Mouse (Mus musculus) heart, embryonic 11.5 days (tissue): ENCODE data around the gene Hyal1. TPM values are rescaled to one million over a fixed set of nuclear protein-coding genes. Genes with fewer than 3 reads are reported as not detected.

Source experiments
- ATAC-seq: fragments of 200-750 bp; cut with Nextera tagmentation; replicated peaks from 2 replicates; pipeline ENCODE4 v1.8.0; 2017; ENCODE audit warnings: moderate library complexity; ENCODE audit not compliant: insufficient number of reproducible peaks, low FRiP score, low TSS enrichment
- H3K27ac ChIP-seq: fragments of 300-500 bp; sonication (generic); 2 replicates; pipeline ENCODE4 v1.5.1; 2014; ENCODE audit warnings: mild to moderate bottlenecking, low read depth, low read length
- H3K27me3 ChIP-seq: fragments of 300-500 bp; sonication (generic); 2 replicates; pipeline ENCODE4 v1.6.1; 2014; ENCODE audit warnings: mild to moderate bottlenecking, low read length, mixed read lengths; ENCODE audit not compliant: control insufficient read depth, insufficient read depth
- H3K36me3 ChIP-seq: fragments of 300-500 bp; sonication (generic); 2 replicates; pipeline ENCODE4 v1.6.1; 2014; ENCODE audit warnings: mild to moderate bottlenecking, low read length, moderate library complexity, mixed read lengths; ENCODE audit not compliant: control insufficient read depth, insufficient read depth
- H3K4me1 ChIP-seq: fragments of 300-500 bp; sonication (generic); 2 replicates; pipeline ENCODE4 v1.6.1; 2014; ENCODE audit warnings: low read length; ENCODE audit not compliant: control insufficient read depth, insufficient read depth
- H3K4me2 ChIP-seq: fragments of 300-500 bp; sonication (generic); 2 replicates; pipeline ENCODE4 v1.6.1; 2014; ENCODE audit warnings: mild to moderate bottlenecking, moderate library complexity
- H3K4me3 ChIP-seq: fragments of 300-500 bp; sonication (generic); 2 replicates; pipeline ENCODE4 v1.5.1; 2014; ENCODE audit warnings: low read depth, low read length
- H3K9ac ChIP-seq: fragments of 300-500 bp; sonication (generic); 2 replicates; pipeline ENCODE4 v1.6.1; 2014; ENCODE audit warnings: mild to moderate bottlenecking, low read depth, low read length, moderate library complexity
- H3K9me3 ChIP-seq: fragments of 300-500 bp; sonication (generic); replicated peaks from 2 replicates; pipeline ENCODE4 v1.6.1; 2016; ENCODE audit warnings: low read length; ENCODE audit not compliant: control insufficient read depth
- WGBS: fragments of 180-500 bp; shearing (Covaris S2); extraction: QIAGEN DNeasy Blood & Tissue Kit; methylation state at CpG from one replicate; pipeline ENCODE4 v1.1.7; 2014; ENCODE audit not compliant: insufficient replicate concordance; 5-methylcytosine and 5-hydroxymethylcytosine counted together
- polyA plus RNA-seq: library from polyadenylated mRNA; unstranded; fragments of >200 nt; fragmentation: Nextera tagmentation; extraction: Ambion mirVana; gene quantifications from 2 replicates; pipeline ENCODE4 v1.2.1, GENCODE M21; 2014

Gene Hyal1
- polyA plus RNA-seq, 1 experiment from 2014 or later: 3.5 TPM

- Histone ChIP-seq H3K27me3 (no peaks in the 10 kb centered on the region), H3K4me2 (no peak overlapping the region), H3K27ac (no peak overlapping the region), H3K36me3 (peaks cover 20% of the 10 kb centered on the region), H3K4me1 (peaks cover 44% of the 10 kb centered on the region), H3K9ac (no peak overlapping the region), H3K9me3 (no peaks in the 10 kb centered on the region), H3K4me3 (no peak overlapping the region)
- ATAC-seq: no peak
Measured at GRCm38 (mm10) chr9:107620954-107621353, 44.2 kb downstream of the Hyal1 start.

- Histone ChIP-seq H3K4me1 (peaks cover 60% of the 10 kb centered on the region), H3K36me3 (peaks cover 13% of the 10 kb centered on the region), H3K9me3 (no peaks in the 10 kb centered on the region), H3K27me3 (no peaks in the 10 kb centered on the region), H3K4me2 (no peak overlapping the region), H3K27ac (peak overlapping the region; percentile 36), H3K9ac (0 out of 2 replicates have a peak overlapping the region, but pooled peaks have one; percentile 34), H3K4me3 (no peak overlapping the region)
- no peak for ATAC-seq
- WGBS: 63% methylated on average over 5 of the region's 5 CpGs
Measured at GRCm38 (mm10) chr9:107624539-107624938, 47.8 kb downstream of the Hyal1 start.

- Histone ChIP-seq H3K36me3 (peaks cover 13% of the 10 kb centered on the region), H3K4me3 (no peak overlapping the region), H3K9me3 (no peaks in the 10 kb centered on the region), H3K27me3 (no peaks in the 10 kb centered on the region), H3K4me2 (no peak overlapping the region), H3K4me1 (peaks cover 60% of the 10 kb centered on the region), H3K27ac (peak overlapping the region; percentile 36), H3K9ac (no peak overlapping the region)
- 86% methylated on average over 3 of the region's 3 CpGs for WGBS
- ATAC-seq: no peak
Measured at GRCm38 (mm10) chr9:107624951-107625350, 48.2 kb downstream of the Hyal1 start.

- H3K4me1 ChIP-seq: peaks cover 60% of the 10 kb centered on the region
- H3K27me3 ChIP-seq: no peaks in the 10 kb centered on the region
- peaks cover 13% of the 10 kb centered on the region for H3K36me3 ChIP-seq
- peak overlapping the region; percentile 34; the same call in 1 of the 2 replicates for H3K9ac ChIP-seq
- no peak overlapping the region for H3K4me3 ChIP-seq
- no peak for ATAC-seq
- WGBS: 90% methylated on average over 12 of the region's 12 CpGs
- no peak overlapping the region for H3K4me2 ChIP-seq
- H3K9me3 ChIP-seq: no peaks in the 10 kb centered on the region
- 0 out of 2 replicates have a peak overlapping the region, but pooled peaks have one; percentile 36 for H3K27ac ChIP-seq
Measured at GRCm38 (mm10) chr9:107625351-107626128, 48.8 kb downstream of the Hyal1 start.

GRCm38 (mm10) chr9:107626158-107626843 lies 49.6 kb downstream of the Hyal1 start:
- no peak overlapping the region for H3K4me3 ChIP-seq
- peaks cover 67% of the 10 kb centered on the region for H3K4me1 ChIP-seq
- WGBS: 40% methylated on average over 15 of the region's 15 CpGs
- peak overlapping the region; percentile 67 for H3K9ac ChIP-seq
- H3K36me3 ChIP-seq: peaks cover 13% of the 10 kb centered on the region
- H3K27me3 ChIP-seq: no peaks in the 10 kb centered on the region
- peak overlapping the region; percentile 82 for H3K27ac ChIP-seq
- peak overlapping the region; percentile 44 for H3K4me2 ChIP-seq
- no peaks in the 10 kb centered on the region for H3K9me3 ChIP-seq
- no peak for ATAC-seq

- H3K4me2 ChIP-seq: peak overlapping the region; percentile 44
- no peaks in the 10 kb centered on the region for H3K9me3 ChIP-seq
- H3K9ac ChIP-seq: peak overlapping the region; percentile 67
- no peaks in the 10 kb centered on the region for H3K27me3 ChIP-seq
- ATAC-seq: peak; percentile 60
- H3K4me1 ChIP-seq: peaks cover 73% of the 10 kb centered on the region
- H3K4me3 ChIP-seq: 0 out of 2 replicates have a peak overlapping the region, but pooled peaks have one; percentile 5
- H3K27ac ChIP-seq: peak overlapping the region; percentile 82
- peaks cover 13% of the 10 kb centered on the region for H3K36me3 ChIP-seq
- 7% methylated on average over 2 of the region's 2 CpGs for WGBS
Measured at GRCm38 (mm10) chr9:107626844-107627277, 50.1 kb downstream of the Hyal1 start.

GRCm38 (mm10) chr9:107627387-107628255 lies 50.9 kb downstream of the Hyal1 start:
- no peak overlapping the region for H3K4me3 ChIP-seq
- WGBS: 34% methylated on average over 20 of the region's 20 CpGs
- H3K36me3 ChIP-seq: peaks cover 7% of the 10 kb centered on the region; the same call in 1 of the 2 replicates

More at GRCm38 (mm10) chr9:107627387-107628255, 50.9 kb downstream of the Hyal1 start:
- peak overlapping the region; percentile 82 for H3K27ac ChIP-seq
- peaks cover 81% of the 10 kb centered on the region for H3K4me1 ChIP-seq
- no peaks in the 10 kb centered on the region for H3K27me3 ChIP-seq
- H3K9ac ChIP-seq: peak overlapping the region; percentile 67
- no peak for ATAC-seq
- peak overlapping the region; percentile 44 for H3K4me2 ChIP-seq
- no peaks in the 10 kb centered on the region for H3K9me3 ChIP-seq
